8 mouse cellular contexts compared by ENCODE assay signal in the genomic region with DNA sequence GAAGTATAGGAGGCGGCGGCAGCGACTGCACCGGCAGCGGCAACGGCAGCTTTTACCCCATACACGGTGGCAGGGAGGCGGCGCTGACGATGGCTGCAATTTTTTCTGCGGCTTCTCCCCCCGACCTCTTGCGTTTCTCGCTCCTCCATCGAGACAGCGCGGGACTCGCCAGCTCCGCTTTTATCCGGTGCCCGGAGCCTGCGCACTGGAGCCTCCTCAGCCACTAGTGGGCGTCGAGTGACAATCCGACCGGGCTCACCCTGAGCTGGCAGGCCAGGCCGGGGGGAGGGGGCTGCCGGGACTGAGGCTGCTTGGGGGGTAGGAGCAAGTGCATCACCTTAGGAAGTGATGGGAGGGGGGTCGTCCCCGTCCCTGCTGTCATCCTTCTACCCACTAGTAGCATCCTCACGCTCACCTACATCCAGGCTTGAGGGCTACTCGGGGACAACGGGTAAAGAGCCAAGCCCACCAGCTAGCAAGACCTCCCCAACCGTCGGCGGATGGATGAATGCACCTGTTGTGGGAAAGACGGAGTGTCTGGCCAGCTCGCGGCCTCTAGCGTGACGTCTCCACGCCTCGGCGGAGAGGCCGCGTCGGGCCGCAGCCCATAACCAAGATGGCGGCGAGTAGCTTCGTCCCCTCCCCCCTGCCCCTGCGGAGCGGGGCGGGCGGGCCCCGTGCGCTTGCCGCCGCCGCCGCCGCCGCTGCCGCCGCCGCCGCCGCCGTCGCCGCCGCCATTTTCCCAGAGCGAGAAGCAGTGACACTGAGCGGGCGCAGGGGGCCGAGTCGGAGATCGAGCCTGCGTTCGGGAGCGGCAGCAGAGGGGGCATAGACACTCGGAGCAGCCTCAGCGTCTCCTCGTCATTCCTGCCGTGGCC. TPM values are rescaled to one million over a fixed set of nuclear protein-coding genes. Genes with fewer than 3 reads are reported as not detected.
DNase-seq lines count a peak whose midpoint lies in the region; ATAC-seq and TF ChIP-seq lines count a peak whose summit lies in the region.

TSS of gene Kmt2e (plus strand) at position 722 of the 878 bp plus-strand sequence.

- H3K27ac ChIP-seq in cerebellum, adult 2 months (ENCODE audit: insufficient read depth, low read length): peak within 1 kb of the TSS; percentile 100
- peak within 1 kb of the TSS; percentile 100 for H3K27ac ChIP-seq in forebrain, postnatal 0 days (ENCODE audit: low read depth, low read length)
- peak within 1 kb of the TSS; percentile 100 for H3K27ac ChIP-seq in lung, embryonic 14.5 days (ENCODE audit: low read depth)

- ATAC-seq in forebrain, postnatal 0 days: peak; percentile 81
- peak; percentile 82 for ATAC-seq in lung, embryonic 14.5 days (ENCODE audit: insufficient read depth)
- ATAC-seq in neutrophil, adult 5-6 weeks (ENCODE audit: extremely low read depth, insufficient number of reproducible peaks, low FRiP score, poor library complexity, severe bottlenecking): peak; percentile 35

- under 1% methylated on average over 81 of the region's 85 CpGs for WGBS in cerebellum, adult 2 months
- WGBS in forebrain, postnatal 0 days: under 1% methylated on average over 78 of the region's 85 CpGs
- under 1% methylated on average over 69 of the region's 85 CpGs for WGBS in lung, embryonic 14.5 days

- peak; percentile 54 for DNase-seq in MEL-GATA-1-ER (ENCODE audit: extremely low read depth, low read depth)
- DNase-seq in cerebellum, adult 2 months: peak; percentile 94 to 95
- peak; percentile 94 for DNase-seq in forebrain, postnatal 0 days
- DNase-seq in heart, postnatal 36 days: peak; percentile 90 to 95
- DNase-seq in layer of hippocampus, adult 8-10 months (ENCODE audit: low spot score in 2 of 2): peak; percentile 93 to 94
- DNase-seq in lung, embryonic 14.5 days: peak; percentile 93
- peak; percentile 93 for DNase-seq in testis, postnatal 14 days (ENCODE audit: low spot score)

- peak within 1 kb of the TSS; percentile 70 for H3K4me2 ChIP-seq in forebrain, postnatal 0 days (ENCODE audit: low read depth)
- H3K4me2 ChIP-seq in lung, embryonic 14.5 days: peak within 1 kb of the TSS; percentile 81

- peak within 1 kb of the TSS; percentile 100 for H3K9ac ChIP-seq in forebrain, postnatal 0 days
- H3K9ac ChIP-seq in lung, embryonic 14.5 days: peak within 1 kb of the TSS; percentile 100

- no peaks in the 10 kb centered on the region for H3K36me3 ChIP-seq in forebrain, postnatal 0 days (ENCODE audit: insufficient read depth)
- H3K36me3 ChIP-seq in lung, embryonic 14.5 days (ENCODE audit: insufficient read depth): no peaks in the 10 kb centered on the region

- no peaks in the 10 kb centered on the region for H3K4me1 ChIP-seq in cerebellum, adult 2 months (ENCODE audit: control insufficient read depth, insufficient read depth, low read length)
- H3K4me1 ChIP-seq in forebrain, postnatal 0 days (ENCODE audit: insufficient read depth): peaks cover 26% of the 10 kb centered on the region
- peaks cover 12% of the 10 kb centered on the region for H3K4me1 ChIP-seq in lung, embryonic 14.5 days (ENCODE audit: insufficient read depth)

- no peaks in the 10 kb centered on the region for H3K27me3 ChIP-seq in cerebellum, adult 2 months (ENCODE audit: control insufficient read depth, insufficient read depth, low read length)
- H3K27me3 ChIP-seq in forebrain, postnatal 0 days (ENCODE audit: insufficient read depth, low read length): no peaks in the 10 kb centered on the region
- no peaks in the 10 kb centered on the region for H3K27me3 ChIP-seq in lung, embryonic 14.5 days (ENCODE audit: insufficient read depth, low read length)

- intact Hi-C loops in heart, postnatal 36 days (cut with DNase I): loop anchor here (1.0 to 5.0 kb wide), 2 partner anchors 20 to 183 kb away; no protein-coding TSS in a partner anchor

- peak; percentile 41; the same call in 1 of the 2 replicates for TF ChIP-seq CTCF in cerebellum, adult 2 months (IDR thresholded peaks at IDR 0.05; ENCODE audit: borderline replicate concordance, insufficient read depth, low read depth, low read length)
- TF ChIP-seq CTCF in forebrain, postnatal 0 days (IDR thresholded peaks at IDR 0.05; ENCODE audit: low read depth): peak; percentile 76
- TF ChIP-seq CTCF in lung, embryonic 14.5 days (IDR thresholded peaks at IDR 0.05; ENCODE audit: low read depth): peak; percentile 69

- H3K4me3 ChIP-seq in cerebellum, adult 2 months (replicated peaks; ENCODE audit: insufficient read depth, low read depth, low read length): peak within 1 kb of the TSS; percentile 90
- H3K4me3 ChIP-seq in forebrain, postnatal 0 days (ENCODE audit: low read depth, low read length): peak within 1 kb of the TSS; percentile 100
- peak within 1 kb of the TSS; percentile 96 for H3K4me3 ChIP-seq in lung, embryonic 14.5 days (ENCODE audit: low read depth, low read length)

- H3K9me3 ChIP-seq in forebrain, postnatal 0 days (ENCODE audit: low read length): no peaks in the 10 kb centered on the region
- H3K9me3 ChIP-seq in lung, embryonic 14.5 days (ENCODE audit: low read depth, low read length): no peaks in the 10 kb centered on the region

- TF ChIP-seq POLR2A in cerebellum, adult 2 months (IDR thresholded peaks at IDR 0.05; ENCODE audit: borderline replicate concordance, insufficient read depth, low read length): peak; percentile 62

RNA-seq across cellular contexts. Expression of gene Kmt2e, which starts in this region (rescaled TPM):
- 46.6 and 56.7 TPM in 2 replicates for polyA plus RNA-seq in cerebellum, adult 2 months (2012; rRNA removed)
- total RNA-seq in forebrain, postnatal 0 days (2014; rRNA removed): 56.8 and 61.7 TPM in 2 replicates
- polyA plus RNA-seq in forebrain, postnatal 0 days (2015; fragmentation: Nextera tagmentation; extraction: Ambion mirVana): 93.7 and 149 TPM in 2 replicates
- total RNA-seq in heart, postnatal 36 days (2021): 10 to 100 TPM; 50.1 to 51.5 TPM
- 100 to 1,000 TPM in 1 of 4 experiments, 10 to 100 TPM in 3; 91.0 to 101 (median 96.8) TPM for total RNA-seq in layer of hippocampus, adult 8-10 months (2022)
- 72.8 and 83.2 TPM in 2 replicates for polyA plus RNA-seq in lung, embryonic 14.5 days (2014; fragmentation: Nextera tagmentation; extraction: Ambion mirVana)
- 201 and 212 TPM in 2 replicates for total RNA-seq in neutrophil, adult 5-6 weeks (2017)

Comparison
In these comparisons a context has a peak if more than half of its experiments do, and no peak if none do; other contexts are left out.
1. Peak in every context shown above with its lines: DNase-seq, ATAC-seq, H3K4me3 ChIP-seq and H3K27ac ChIP-seq.